ENCODE assay signal across 12 mouse cellular contexts in genomic region chr2:146694041-146694440, GRCm38 (mm10).
DNase-seq lines count a peak whose midpoint lies in the region; ATAC-seq and TF ChIP-seq lines count a peak whose summit lies in the region.
"Had no signal": no experiment of that assay in that cellular context is flagged by ENCODE, and none has a peak within 500 bp of the region (broad histone marks: within the 10 kb centered on the region; RNA-seq: fewer than 3 reads in every experiment).

No protein-coding gene starts in this region.

- no peaks in the 10 kb centered on the region for H3K36me3 ChIP-seq in embryonic facial prominence, embryonic 10.5 days (replicated peaks)
- no peaks in the 10 kb centered on the region for H3K36me3 ChIP-seq in hindbrain, embryonic 14.5 days (replicated peaks; ENCODE audit: control insufficient read depth, insufficient read depth)
- H3K36me3 ChIP-seq in midbrain, embryonic 15.5 days (replicated peaks): no peaks in the 10 kb centered on the region
- no peaks in the 10 kb centered on the region for H3K36me3 ChIP-seq in liver, embryonic 11.5 days (ENCODE audit: control insufficient read depth, insufficient read depth, low read length)
- H3K36me3 ChIP-seq: heart, embryonic 10.5 days had no signal

- no peak overlapping the region for H3K4me3 ChIP-seq in embryonic facial prominence, embryonic 10.5 days
- no peak overlapping the region for H3K4me3 ChIP-seq in hindbrain, embryonic 14.5 days (replicated peaks; ENCODE audit: low read length)
- H3K4me3 ChIP-seq in midbrain, embryonic 15.5 days: no peak overlapping the region
- no peak overlapping the region for H3K4me3 ChIP-seq in liver, embryonic 11.5 days (ENCODE audit: low read depth, low read length)
- H3K4me3 ChIP-seq: heart, embryonic 10.5 days; layer of hippocampus, adult 2 months had no signal

- peak; percentile 60 for ATAC-seq in hindbrain, embryonic 14.5 days (ENCODE audit: low FRiP score)
- ATAC-seq in midbrain, embryonic 15.5 days (replicated peaks): peak; percentile 84
- no peak for ATAC-seq in liver, embryonic 11.5 days (replicated peaks; ENCODE audit: low FRiP score)
- ATAC-seq: intestine, embryonic 16.5 days had no signal

- no peak overlapping the region for H3K9ac ChIP-seq in hindbrain, embryonic 14.5 days
- H3K9ac ChIP-seq in midbrain, embryonic 15.5 days: no peak overlapping the region
- no peak overlapping the region for H3K9ac ChIP-seq in liver, embryonic 11.5 days (ENCODE audit: low read depth, low read length)

- no peaks in the 10 kb centered on the region for H3K9me3 ChIP-seq in embryonic facial prominence, embryonic 10.5 days
- no peaks in the 10 kb centered on the region for H3K9me3 ChIP-seq in hindbrain, embryonic 14.5 days (ENCODE audit: control insufficient read depth, low read length)
- H3K9me3 ChIP-seq in midbrain, embryonic 15.5 days: no peaks in the 10 kb centered on the region
- no peaks in the 10 kb centered on the region for H3K9me3 ChIP-seq in liver, embryonic 11.5 days (ENCODE audit: control insufficient read depth, low read length)
- H3K9me3 ChIP-seq: heart, embryonic 10.5 days had no signal

- peak; percentile 79 for DNase-seq in brain, embryonic 14.5 days (ENCODE audit: low read depth)
- DNase-seq in embryonic facial prominence, embryonic 10.5 days (ENCODE audit: low spot score): peak; percentile 12
- no peak for DNase-seq in hindbrain, embryonic 14.5 days (ENCODE audit: low spot score)
- DNase-seq in adrenal gland, postnatal 25 days: no peak
- DNase-seq in kidney, adult 11 months: no peak
- DNase-seq in liver, embryonic 11.5 days (ENCODE audit: low spot score): no peak
- DNase-seq: adrenal gland, adult 8-10 months; lung, adult 18-20 months had no signal

- peaks cover 9% of the 10 kb centered on the region for H3K4me1 ChIP-seq in embryonic facial prominence, embryonic 10.5 days
- H3K4me1 ChIP-seq in hindbrain, embryonic 14.5 days (replicated peaks; ENCODE audit: control insufficient read depth, insufficient read depth, low read length): peaks cover 8% of the 10 kb centered on the region; the same call in 1 of the 2 replicates
- peaks cover 13% of the 10 kb centered on the region for H3K4me1 ChIP-seq in midbrain, embryonic 15.5 days
- H3K4me1 ChIP-seq in liver, embryonic 11.5 days (replicated peaks; ENCODE audit: control insufficient read depth, insufficient read depth, low read length): no peaks in the 10 kb centered on the region

- TF ChIP-seq CTCF in brain, embryonic 14.5 days (IDR thresholded peaks at IDR 0.05; ENCODE audit: borderline replicate concordance, extremely low read depth, insufficient read depth, insufficient read length): no peak

- H3K27me3 ChIP-seq in embryonic facial prominence, embryonic 10.5 days (replicated peaks; ENCODE audit: low read depth, poor library complexity, severe bottlenecking): peaks cover 10% of the 10 kb centered on the region
- H3K27me3 ChIP-seq in hindbrain, embryonic 14.5 days (ENCODE audit: control insufficient read depth, insufficient read depth, low read length): no peaks in the 10 kb centered on the region
- no peaks in the 10 kb centered on the region for H3K27me3 ChIP-seq in midbrain, embryonic 15.5 days (replicated peaks)
- H3K27me3 ChIP-seq in liver, embryonic 11.5 days (replicated peaks; ENCODE audit: control insufficient read depth, insufficient read depth, low read length): no peaks in the 10 kb centered on the region

- no peak for TF ChIP-seq POLR2A in brain, embryonic 14.5 days (IDR thresholded peaks at IDR 0.05; ENCODE audit: borderline replicate concordance, extremely low read depth, insufficient read depth, insufficient read length, poor library complexity, severe bottlenecking)

- H3K4me2 ChIP-seq in hindbrain, embryonic 14.5 days (replicated peaks): peak overlapping the region; percentile 10; the same call in 1 of the 2 replicates
- peak overlapping the region; percentile 30 for H3K4me2 ChIP-seq in midbrain, embryonic 15.5 days
- H3K4me2 ChIP-seq in liver, embryonic 11.5 days: no peak overlapping the region

- no peak overlapping the region for H3K27ac ChIP-seq in embryonic facial prominence, embryonic 10.5 days (replicated peaks)
- peak overlapping the region; percentile 33; the same call in 1 of the 2 replicates for H3K27ac ChIP-seq in hindbrain, embryonic 14.5 days
- peak overlapping the region; percentile 19; the same call in 1 of the 2 replicates for H3K27ac ChIP-seq in midbrain, embryonic 15.5 days
- no peak overlapping the region for H3K27ac ChIP-seq in liver, embryonic 11.5 days (ENCODE audit: low read depth, low read length)
- H3K27ac ChIP-seq: heart, embryonic 10.5 days; layer of hippocampus, adult 2 months had no signal

- 20% methylated on average over 5 of the region's 5 CpGs for WGBS in embryonic facial prominence, embryonic 10.5 days
- 22% methylated on average over 5 of the region's 5 CpGs for WGBS in hindbrain, embryonic 14.5 days
- WGBS in midbrain, embryonic 15.5 days: 8% methylated on average over 5 of the region's 5 CpGs
- WGBS in liver, embryonic 11.5 days: 67% methylated on average over 5 of the region's 5 CpGs

Comparison
In these comparisons a context has a peak if more than half of its experiments do, and no peak if none do; other contexts are left out.
1. DNase-seq: peak in brain, embryonic 14.5 days (single experiment) and embryonic facial prominence, embryonic 10.5 days (single experiment); none in hindbrain, embryonic 14.5 days (single experiment), adrenal gland, postnatal 25 days (single experiment), kidney, adult 11 months (single experiment) and liver, embryonic 11.5 days (single experiment).
2. H3K27ac ChIP-seq: peak in hindbrain, embryonic 14.5 days (single experiment) and midbrain, embryonic 15.5 days (single experiment); none in embryonic facial prominence, embryonic 10.5 days (single experiment) and liver, embryonic 11.5 days (single experiment).